Mouse (Mus musculus) spleen, adult 2 months (tissue): Measurements from ENCODE around the gene Rtp4.

Experiments
- CTCF ChIP-seq: fragments of 200-500 bp; IDR thresholded peaks from 2 replicates; pipeline ENCODE4 v1.5.1; 2011; ENCODE audit warnings: mild to moderate bottlenecking, inconsistent platforms; ENCODE audit not compliant: insufficient read depth, insufficient read length, insufficient replicate concordance; ENCODE audit errors: extremely low read depth
- POLR2A ChIP-seq: fragments of 200-500 bp; IDR thresholded peaks from 2 replicates; pipeline ENCODE4 v1.6.1; 2011; ENCODE audit warnings: low read depth, low read length, inconsistent platforms

- no peak for TF ChIP-seq CTCF
- no peak for TF ChIP-seq POLR2A
These were observed 2.0 kb downstream of the Rtp4 start for GRCm38 (mm10) chr16:23522081-23522480.
